In the genomic region with DNA sequence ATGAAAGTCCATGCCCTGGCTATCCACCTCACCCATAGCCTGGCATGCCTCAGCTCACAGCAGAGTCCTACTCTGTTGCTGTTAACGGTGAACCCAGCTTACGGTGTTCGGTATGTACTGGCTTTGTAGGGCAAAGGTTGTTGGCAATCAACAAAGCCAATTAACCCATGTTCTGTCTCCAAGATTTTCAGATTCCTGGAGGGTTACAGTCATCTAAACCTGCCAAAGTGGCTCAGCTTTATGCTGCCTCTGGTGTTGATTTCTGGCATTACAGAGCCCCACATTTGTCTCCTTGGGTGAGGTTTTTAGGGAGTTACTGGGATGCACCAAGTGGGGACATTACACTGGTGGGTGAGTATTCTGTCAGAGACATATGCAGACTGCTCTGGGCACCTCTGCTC, we compare ENCODE assay signal across 8 mouse cellular contexts. TPM values are rescaled to one million over a fixed set of nuclear protein-coding genes. Genes with fewer than 3 reads are reported as not detected.
DNase-seq lines count a peak whose midpoint lies in the region; ATAC-seq and TF ChIP-seq lines count a peak whose summit lies in the region.

No protein-coding gene starts in this region.

- no peaks in the 10 kb centered on the region for H3K9me3 ChIP-seq in forebrain, postnatal 0 days (ENCODE audit: low read length)
- H3K9me3 ChIP-seq in forebrain, embryonic 11.5 days (ENCODE audit: control insufficient read depth, low read length): no peaks in the 10 kb centered on the region
- H3K9me3 ChIP-seq in midbrain, embryonic 14.5 days (ENCODE audit: control insufficient read depth, low read length): no peaks in the 10 kb centered on the region

- 62% methylated on average over 3 of the region's 3 CpGs for WGBS in forebrain, postnatal 0 days
- WGBS in forebrain, embryonic 11.5 days: 75% methylated on average over 3 of the region's 3 CpGs
- WGBS in midbrain, embryonic 14.5 days: 87% methylated on average over 3 of the region's 3 CpGs

- no peak for ATAC-seq in forebrain, postnatal 0 days
- no peak for ATAC-seq in forebrain, embryonic 11.5 days (replicated peaks; ENCODE audit: low FRiP score)
- no peak for ATAC-seq in midbrain, embryonic 14.5 days (ENCODE audit: low FRiP score, low TSS enrichment)

- no peak overlapping the region for H3K4me3 ChIP-seq in forebrain, postnatal 0 days (ENCODE audit: low read depth, low read length)
- no peak overlapping the region for H3K4me3 ChIP-seq in forebrain, embryonic 11.5 days (ENCODE audit: low read depth, low read length)
- no peak overlapping the region for H3K4me3 ChIP-seq in midbrain, embryonic 14.5 days (replicated peaks; ENCODE audit: low read depth, low read length)

- TF ChIP-seq CTCF in forebrain, postnatal 0 days (IDR thresholded peaks at IDR 0.05; ENCODE audit: low read depth): peak; percentile 66

- no peak overlapping the region for H3K4me2 ChIP-seq in forebrain, postnatal 0 days (ENCODE audit: low read depth)
- no peak overlapping the region for H3K4me2 ChIP-seq in forebrain, embryonic 11.5 days (ENCODE audit: low read depth, low read length, severe bottlenecking)
- no peak overlapping the region for H3K4me2 ChIP-seq in midbrain, embryonic 14.5 days (ENCODE audit: low read length)

- H3K4me1 ChIP-seq in forebrain, postnatal 0 days (ENCODE audit: insufficient read depth): no peaks in the 10 kb centered on the region
- H3K4me1 ChIP-seq in forebrain, embryonic 11.5 days (replicated peaks; ENCODE audit: control insufficient read depth, insufficient read depth, low read length): no peaks in the 10 kb centered on the region
- no peaks in the 10 kb centered on the region for H3K4me1 ChIP-seq in midbrain, embryonic 14.5 days (ENCODE audit: control insufficient read depth, insufficient read depth, low read length)

- H3K9ac ChIP-seq in forebrain, postnatal 0 days: no peak overlapping the region
- no peak overlapping the region for H3K9ac ChIP-seq in forebrain, embryonic 11.5 days (ENCODE audit: low read length)
- H3K9ac ChIP-seq in midbrain, embryonic 14.5 days (replicated peaks; ENCODE audit: low read length): no peak overlapping the region

- H3K36me3 ChIP-seq in forebrain, postnatal 0 days (ENCODE audit: insufficient read depth): no peaks in the 10 kb centered on the region
- H3K36me3 ChIP-seq in forebrain, embryonic 11.5 days (ENCODE audit: control insufficient read depth, insufficient read depth, low read length): no peaks in the 10 kb centered on the region
- H3K36me3 ChIP-seq in midbrain, embryonic 14.5 days (ENCODE audit: control insufficient read depth, insufficient read depth, low read length): no peaks in the 10 kb centered on the region

- no peaks in the 10 kb centered on the region for H3K27me3 ChIP-seq in forebrain, postnatal 0 days (ENCODE audit: insufficient read depth, low read length)
- H3K27me3 ChIP-seq in forebrain, embryonic 11.5 days (ENCODE audit: control insufficient read depth, insufficient read depth, low read length): no peaks in the 10 kb centered on the region
- no peaks in the 10 kb centered on the region for H3K27me3 ChIP-seq in midbrain, embryonic 14.5 days (ENCODE audit: control insufficient read depth, insufficient read depth, low read length)

- H3K27ac ChIP-seq in forebrain, postnatal 0 days (ENCODE audit: low read depth, low read length): no peak overlapping the region
- no peak overlapping the region for H3K27ac ChIP-seq in forebrain, embryonic 11.5 days (ENCODE audit: low read depth, low read length)
- no peak overlapping the region for H3K27ac ChIP-seq in midbrain, embryonic 14.5 days (replicated peaks; ENCODE audit: low read depth, low read length)

- no peak for DNase-seq in forebrain, postnatal 0 days
- DNase-seq in forebrain, embryonic 11.5 days (ENCODE audit: low spot score): no peak
- peak; percentile 53 for DNase-seq in right cerebral cortex, postnatal 14 days
- DNase-seq in right cerebral cortex, postnatal 10 days (ENCODE audit: low spot score in 2 of 2): no peak
- DNase-seq in cerebellum, postnatal 25 days: peak; percentile 66 to 79
- DNase-seq in kidney, postnatal 36 days: peak; percentile 81 to 84
- DNase-seq in thymus, postnatal 14 days: peak; percentile 68
- no peak for DNase-seq in midbrain, embryonic 14.5 days

RNA-seq across cellular contexts. Expression of a gene that starts 1.7 kb away (rescaled TPM):
- 4.5 and 5.6 TPM in 2 replicates for total RNA-seq in forebrain, postnatal 0 days (2014; rRNA removed)
- polyA plus RNA-seq in forebrain, postnatal 0 days (2015; fragmentation: Nextera tagmentation; extraction: Ambion mirVana): 4.9 and 9.5 TPM in 2 replicates
- 6.0 and 7.0 TPM in 2 replicates for polyA plus RNA-seq in forebrain, embryonic 11.5 days (2014; fragmentation: Nextera tagmentation; extraction: Ambion mirVana)
- 25.2 and 28.7 TPM in 2 replicates for polyA plus RNA-seq in midbrain, embryonic 14.5 days (2014; fragmentation: Nextera tagmentation; extraction: Ambion mirVana)

Comparison
In these comparisons a context has a peak if more than half of its experiments do, and no peak if none do; other contexts are left out.
1. DNase-seq: peak in right cerebral cortex, postnatal 14 days (single experiment), cerebellum, postnatal 25 days (2 of 2), kidney, postnatal 36 days (2 of 2) and thymus, postnatal 14 days (single experiment); none in forebrain, postnatal 0 days (single experiment), forebrain, embryonic 11.5 days (single experiment), right cerebral cortex, postnatal 10 days (0 of 2) and midbrain, embryonic 14.5 days (single experiment).